Mouse (Mus musculus): ENCODE data around the gene Sp1.

Gene Sp1

DNA sequence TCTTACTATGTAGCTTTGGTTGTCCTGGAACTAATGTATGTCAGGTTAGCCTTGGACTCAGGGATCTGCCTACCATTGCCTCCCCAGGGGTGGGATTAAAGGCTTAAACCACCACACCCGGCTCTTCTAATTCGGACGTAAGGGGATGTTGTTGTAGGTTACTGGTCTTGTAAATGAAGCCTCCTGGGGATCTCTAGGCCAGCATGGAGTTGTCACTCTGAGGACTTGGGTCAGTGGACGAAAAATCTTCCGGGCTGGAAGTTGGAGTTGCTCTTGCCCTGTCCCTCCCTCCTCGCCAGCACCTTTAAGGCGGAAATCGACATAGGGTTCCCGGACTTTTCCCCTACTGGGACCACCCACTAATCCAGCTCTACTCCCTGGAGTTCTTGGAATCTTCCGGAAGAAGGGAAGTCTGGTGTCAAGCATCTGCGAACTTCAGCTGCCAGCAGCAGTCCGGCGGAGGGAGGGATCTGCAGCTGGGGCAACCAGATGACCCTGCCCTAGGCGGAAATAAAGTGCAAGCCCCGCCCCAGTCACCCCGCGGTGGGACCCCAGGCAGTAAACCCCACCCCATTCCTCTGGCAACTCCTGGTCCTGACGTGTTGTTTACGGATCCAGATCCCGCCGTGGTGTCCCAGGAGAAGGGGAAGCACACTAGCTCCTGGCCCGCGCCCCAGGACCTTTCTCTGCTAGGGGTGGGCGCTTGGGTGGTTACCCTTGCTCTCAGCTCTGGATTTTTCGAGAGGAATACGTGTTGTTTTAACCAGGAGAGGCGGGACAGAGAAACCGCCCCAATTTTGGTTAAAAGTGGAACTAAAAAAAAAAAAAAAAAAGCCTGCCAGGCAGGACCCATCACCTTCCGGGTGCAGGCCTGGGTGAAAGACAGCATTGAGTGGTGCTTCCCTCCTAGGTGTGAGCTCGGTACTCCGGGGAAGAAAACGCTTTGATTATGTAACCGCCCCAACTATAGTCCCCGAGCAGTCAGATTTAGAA lies 6.4 kb upstream of the Sp1 start:
- DNase-seq (ENCODE audit: low read depth, low spot score): peak; percentile 73

DNA sequence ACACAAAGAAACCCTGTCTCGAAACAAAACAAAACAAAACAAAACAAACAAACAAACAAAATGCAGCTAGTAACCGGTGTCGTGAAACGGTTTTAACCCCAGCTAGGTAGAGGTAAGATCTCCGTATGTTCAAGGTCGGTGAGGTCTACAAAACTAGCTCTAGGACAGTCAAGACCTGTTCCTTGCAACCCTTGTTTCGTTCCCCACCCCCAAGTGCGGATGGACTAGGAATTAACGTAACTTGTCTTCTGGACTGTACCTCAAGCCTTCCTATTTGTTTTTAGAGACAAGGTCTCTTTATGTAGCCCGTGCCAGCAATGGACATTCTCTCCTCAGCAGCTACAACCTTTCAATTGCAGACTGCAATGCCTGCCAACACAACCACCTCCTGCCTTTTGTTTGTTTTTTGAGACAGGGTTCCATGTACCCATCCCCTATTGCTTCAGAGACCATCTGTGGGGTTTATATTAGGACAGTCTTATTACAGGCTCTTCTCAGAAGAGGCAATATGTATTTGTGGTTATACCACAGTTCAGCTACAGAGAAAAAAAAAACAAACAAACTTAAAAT lies 5.4 kb upstream of the Sp1 start:
- no peak for DNase-seq (ENCODE audit: low read depth, low spot score)

GRCm38 (mm10) chr15:102401278-102401677 lies 4.7 kb upstream of the Sp1 start:
- no peak for DNase-seq (ENCODE audit: low read depth, low spot score)

GRCm38 (mm10) chr15:102402210-102402609 lies 3.7 kb upstream of the Sp1 start:
- DNase-seq (ENCODE audit: low read depth, low spot score): no peak

DNA sequence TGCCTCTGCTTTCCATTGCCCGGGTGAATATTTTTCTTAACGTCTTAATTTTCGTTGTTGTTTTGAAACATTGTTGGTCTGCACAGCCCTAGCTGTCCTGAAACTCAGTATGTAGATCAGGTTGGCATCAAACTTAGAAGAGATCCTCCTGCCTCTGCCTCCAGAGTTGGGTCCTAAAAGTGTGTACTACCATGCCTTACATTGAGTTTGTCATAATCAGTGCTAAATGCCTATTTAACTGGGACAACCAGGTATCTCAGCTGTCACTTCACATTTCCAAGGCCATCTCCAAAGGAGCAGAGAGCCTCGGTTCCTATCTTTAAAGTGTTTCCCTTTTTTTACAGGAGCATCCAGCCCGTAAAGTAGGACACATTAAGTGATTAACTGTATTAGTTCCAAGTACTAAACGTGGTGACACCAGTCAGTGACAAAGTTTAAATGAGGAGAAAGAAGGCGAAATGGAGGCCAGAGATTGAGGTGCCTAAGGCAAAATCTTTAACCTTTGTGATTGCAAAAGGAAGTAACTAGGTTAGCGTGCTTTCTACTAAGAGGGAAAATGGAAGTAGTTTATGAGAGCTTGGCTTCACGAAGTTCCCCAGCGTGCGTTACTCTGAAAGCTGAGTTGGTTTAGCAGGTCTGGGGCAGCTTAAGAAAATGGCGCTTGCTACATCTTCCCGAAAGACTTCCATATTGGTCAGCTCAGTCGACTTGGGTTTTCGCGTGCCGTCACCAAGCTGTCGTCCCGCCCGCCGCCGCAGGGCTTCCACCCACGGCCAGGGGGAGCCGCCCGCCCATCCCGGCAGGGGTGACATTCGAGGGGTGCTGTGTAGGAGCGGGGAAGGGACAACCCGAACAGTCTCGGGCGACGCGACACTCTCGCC lies 1.1 kb upstream of the Sp1 start:
- DNase-seq (ENCODE audit: low read depth, low spot score): no peak

GRCm38 (mm10) chr15:102406196-102406911 lies 411 bp downstream of the Sp1 start:
- peak; percentile 86 for DNase-seq (ENCODE audit: low read depth, low spot score)

DNA sequence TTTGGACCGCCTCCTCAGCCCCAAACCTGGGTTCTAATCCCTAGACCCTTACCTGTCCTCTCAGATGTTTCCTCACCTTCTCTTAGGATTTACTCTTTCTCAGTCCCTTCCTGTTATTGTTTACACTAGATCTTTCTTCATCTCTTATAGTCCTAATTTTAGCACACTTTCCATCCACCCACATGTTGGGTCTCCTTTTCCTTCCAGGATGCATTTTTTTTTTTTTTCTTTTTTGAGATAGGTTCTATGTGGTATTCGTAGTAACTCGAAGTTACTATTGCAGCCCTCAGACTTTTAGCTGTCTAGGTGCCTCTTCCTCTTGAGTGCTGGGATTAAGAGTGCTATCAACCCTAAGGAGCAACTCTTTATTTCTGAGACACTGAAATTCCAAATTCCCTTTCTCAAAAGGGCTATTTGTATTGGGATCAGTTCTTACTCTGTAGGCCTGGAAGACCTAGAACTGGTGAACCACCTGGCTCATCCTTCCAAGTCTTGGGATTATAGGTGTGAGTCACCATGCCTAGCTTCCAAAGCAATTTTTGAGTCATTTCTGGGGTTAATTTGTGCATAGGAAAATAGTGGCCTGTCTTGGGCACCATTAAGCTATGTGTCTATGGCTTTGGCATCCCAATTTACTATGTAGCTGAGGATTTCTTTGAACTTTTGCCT lies 1.1 kb downstream of the Sp1 start:
- DNase-seq (ENCODE audit: low read depth, low spot score): no peak

DNA sequence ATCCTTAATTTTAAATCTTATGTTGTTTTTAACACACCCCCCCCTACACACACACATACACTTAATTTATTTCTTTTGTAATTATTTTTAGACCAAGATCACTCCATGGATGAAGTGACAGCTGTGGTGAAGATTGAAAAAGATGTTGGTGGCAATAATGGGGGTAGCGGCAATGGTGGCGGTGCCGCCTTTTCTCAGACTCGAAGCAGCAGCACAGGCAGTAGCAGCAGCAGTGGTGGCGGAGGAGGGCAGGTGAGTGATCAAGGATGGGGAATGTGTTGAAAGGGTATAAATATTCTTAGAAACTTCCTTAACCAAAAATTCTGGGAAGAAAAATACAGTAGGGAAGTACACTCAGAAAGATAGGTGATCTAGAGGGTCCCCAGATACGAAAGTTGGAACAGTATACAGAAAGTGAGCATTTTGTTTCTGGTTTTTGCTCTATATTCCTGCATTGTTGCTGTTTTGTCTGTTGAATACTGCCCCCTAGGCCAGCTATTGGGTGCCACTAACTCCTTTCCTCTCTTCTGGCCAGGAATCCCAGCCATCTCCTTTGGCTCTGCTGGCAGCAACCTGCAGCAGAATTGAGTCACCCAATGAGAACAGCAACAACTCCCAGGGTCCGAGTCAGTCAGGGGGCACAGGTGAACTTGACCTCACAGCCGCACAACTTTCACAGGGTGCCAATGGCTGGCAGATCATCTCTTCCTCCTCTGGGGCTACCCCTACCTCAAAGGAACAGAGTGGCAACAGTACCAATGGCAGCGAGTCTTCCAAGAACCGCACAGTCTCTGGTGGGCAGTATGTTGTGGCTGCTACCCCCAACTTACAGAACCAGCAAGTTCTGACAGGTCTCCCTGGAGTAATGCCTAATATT lies 2.0 kb downstream of the Sp1 start:
- DNase-seq (ENCODE audit: low read depth, low spot score): no peak

DNA sequence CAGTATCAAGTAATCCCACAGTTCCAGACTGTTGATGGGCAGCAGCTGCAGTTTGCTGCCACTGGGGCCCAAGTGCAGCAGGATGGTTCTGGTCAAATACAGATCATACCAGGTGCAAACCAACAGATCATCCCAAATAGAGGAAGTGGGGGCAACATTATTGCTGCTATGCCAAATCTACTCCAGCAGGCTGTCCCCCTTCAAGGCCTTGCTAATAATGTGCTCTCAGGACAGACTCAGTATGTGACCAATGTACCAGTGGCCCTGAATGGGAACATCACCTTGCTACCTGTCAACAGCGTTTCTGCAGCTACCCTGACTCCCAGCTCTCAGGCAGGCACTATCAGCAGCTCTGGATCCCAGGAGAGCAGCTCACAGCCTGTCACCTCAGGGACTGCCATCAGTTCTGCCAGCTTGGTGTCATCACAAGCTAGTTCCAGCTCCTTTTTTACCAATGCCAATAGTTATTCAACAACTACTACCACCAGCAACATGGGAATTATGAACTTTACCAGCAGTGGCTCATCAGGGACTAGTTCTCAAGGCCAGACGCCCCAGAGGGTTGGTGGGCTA lies 2.7 kb downstream of the Sp1 start:
- no peak for DNase-seq (ENCODE audit: low read depth, low spot score)

GRCm38 (mm10) chr15:102409286-102409685 lies 3.3 kb downstream of the Sp1 start:
- DNase-seq (ENCODE audit: low read depth, low spot score): no peak

DNA sequence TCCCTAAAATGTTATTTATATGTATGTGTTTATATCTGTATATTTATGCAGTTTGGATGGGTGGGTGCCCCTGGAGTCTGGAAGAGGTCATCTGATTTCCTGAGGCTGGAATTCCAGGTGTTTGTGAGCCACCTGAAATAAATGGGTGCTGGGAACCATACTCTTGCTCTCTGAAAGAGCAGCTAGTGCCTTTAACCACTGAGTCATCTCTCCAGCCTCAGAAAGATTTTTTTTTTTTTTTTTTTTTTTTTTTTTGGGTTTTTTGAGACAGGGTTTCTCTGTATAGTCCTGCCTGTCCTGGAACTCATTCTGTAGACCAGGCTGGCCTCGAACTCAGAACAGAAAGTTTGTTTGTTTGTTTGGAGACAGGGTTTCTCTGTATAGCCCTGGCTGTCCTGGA lies 5.1 kb downstream of the Sp1 start:
- DNase-seq (ENCODE audit: low read depth, low spot score): no peak

GRCm38 (mm10) chr15:102413687-102414086 lies 7.7 kb downstream of the Sp1 start:
- DNase-seq (ENCODE audit: low read depth, low spot score): no peak

GRCm38 (mm10) chr15:102417524-102417923 lies 11.6 kb downstream of the Sp1 start:
- no peak for DNase-seq (ENCODE audit: low read depth, low spot score)

- no peak for DNase-seq (ENCODE audit: low read depth, low spot score)
Observed at GRCm38 (mm10) chr15:102420986-102421385, 15.0 kb downstream of the Sp1 start.

GRCm38 (mm10) chr15:102421437-102421836 lies 15.5 kb downstream of the Sp1 start:
- peak; percentile 83 for DNase-seq (ENCODE audit: low read depth, low spot score)

- DNase-seq (ENCODE audit: low read depth, low spot score): no peak
Observed at GRCm38 (mm10) chr15:102423602-102424240, 17.8 kb downstream of the Sp1 start.

GRCm38 (mm10) chr15:102424657-102425056 lies 18.7 kb downstream of the Sp1 start:
- no peak for DNase-seq (ENCODE audit: low read depth, low spot score)

GRCm38 (mm10) chr15:102426963-102427362 lies 21.0 kb downstream of the Sp1 start:
- DNase-seq (ENCODE audit: low read depth, low spot score): no peak

GRCm38 (mm10) chr15:102432046-102432445 lies 26.1 kb downstream of the Sp1 start:
- no peak for DNase-seq (ENCODE audit: low read depth, low spot score)

All from CD4-positive, CD25-positive, alpha-beta regulatory T cell, adult 2 months (primary cell).